Mouse (Mus musculus) liver, embryonic 12.5 days (tissue): Measurements from ENCODE around the gene Tst. TPM values are rescaled to one million over a fixed set of nuclear protein-coding genes. Genes with fewer than 3 reads are reported as not detected.

ENCODE experiments used
- ATAC-seq: fragments of 200-750 bp; cut with Nextera tagmentation; 2 replicates; pipeline ENCODE4 v1.8.0; 2017; ENCODE audit warnings: moderate number of reproducible peaks, mild to moderate bottlenecking, moderate library complexity
- H3K27ac ChIP-seq: fragments of 300-500 bp; sonication (generic); 2 replicates; pipeline ENCODE4 v1.5.1; 2016; ENCODE audit warnings: mild to moderate bottlenecking
- H3K27me3 ChIP-seq: fragments of 300-500 bp; sonication (generic); replicated peaks from 2 replicates; pipeline ENCODE4 v1.6.1; 2016; ENCODE audit warnings: mild to moderate bottlenecking, moderate library complexity
- H3K36me3 ChIP-seq: fragments of 300-500 bp; sonication (generic); 2 replicates; pipeline ENCODE4 v1.6.1; 2016; ENCODE audit warnings: mild to moderate bottlenecking, moderate library complexity
- H3K4me1 ChIP-seq: fragments of 300-500 bp; sonication (generic); 2 replicates; pipeline ENCODE4 v1.6.1; 2016
- H3K4me2 ChIP-seq: fragments of 300-500 bp; sonication (generic); 2 replicates; pipeline ENCODE4 v1.6.1; 2016; ENCODE audit warnings: mild to moderate bottlenecking, moderate library complexity
- H3K4me3 ChIP-seq: fragments of 300-500 bp; sonication (generic); 2 replicates; pipeline ENCODE4 v1.5.1; 2016; ENCODE audit warnings: mild to moderate bottlenecking, moderate library complexity
- H3K9ac ChIP-seq: fragments of 300-500 bp; sonication (generic); 2 replicates; pipeline ENCODE4 v1.6.1; 2016; ENCODE audit warnings: mild to moderate bottlenecking, moderate library complexity
- H3K9me3 ChIP-seq: fragments of 300-500 bp; sonication (generic); replicated peaks from 2 replicates; pipeline ENCODE4 v1.6.1; 2016; ENCODE audit warnings: mild to moderate bottlenecking, moderate library complexity
- WGBS: fragments of 180-500 bp; shearing (Covaris S2); methylation state at CpG from one replicate; pipeline ENCODE4 v1.1.7; 2016; ENCODE audit not compliant: insufficient replicate concordance; 5-methylcytosine and 5-hydroxymethylcytosine counted together
- polyA plus RNA-seq: library from polyadenylated mRNA; unstranded; fragments of >200 nt; fragmentation: Nextera tagmentation; extraction: Ambion mirVana; gene quantifications from 2 replicates; pipeline ENCODE4 v1.2.1, GENCODE M21; 2016

Gene Tst
- polyA plus RNA-seq, 1 experiment from 2014 or later, result 92.8 TPM

DNA sequence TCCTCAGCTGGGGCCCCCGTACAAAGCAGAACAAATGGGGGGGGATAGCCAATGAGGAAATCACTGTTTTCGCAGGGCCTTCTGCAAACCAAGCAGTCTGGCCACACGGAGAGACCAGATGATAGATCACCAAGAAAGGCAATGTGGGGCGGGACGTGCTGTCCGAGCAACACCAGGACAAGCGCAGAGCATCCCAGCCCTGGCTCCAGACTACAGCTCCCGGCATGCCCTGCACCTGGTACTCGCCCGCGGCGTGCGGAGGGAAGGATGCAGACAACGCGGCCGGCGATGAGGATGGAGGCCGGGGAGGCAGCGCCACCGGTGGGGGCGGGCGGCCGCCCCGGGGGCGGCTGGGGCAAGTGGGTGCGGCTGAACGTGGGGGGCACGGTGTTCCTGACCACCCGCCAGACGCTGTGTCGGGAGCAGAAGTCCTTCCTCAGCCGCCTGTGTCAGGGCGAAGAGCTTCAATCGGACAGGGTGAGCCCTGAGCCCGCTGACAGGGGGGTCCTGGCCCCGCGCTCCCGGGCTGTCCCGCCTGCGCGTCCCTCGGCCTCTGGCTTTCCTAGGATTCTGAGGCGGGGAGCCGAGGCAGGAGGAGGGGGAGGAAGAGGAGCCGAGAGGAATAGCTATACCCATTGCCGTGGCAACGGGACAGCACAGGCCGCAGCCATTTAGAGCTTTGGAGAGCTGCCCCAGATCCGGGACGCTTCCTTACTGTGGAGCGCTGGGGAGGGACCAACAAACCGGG is 22.9 kb upstream of the Tst start, which contains the start of gene Kctd17:
Kctd17 (plus strand) TSS at position 174 of the 748 bp plus-strand sequence.
- Histone ChIP-seq H3K36me3 (peaks cover 5% of the 10 kb centered on the region; the same call in 1 of the 2 replicates), H3K4me1 (peaks cover 8% of the 10 kb centered on the region), H3K27me3 (peaks cover 80% of the 10 kb centered on the region), H3K4me2 (peak within 1 kb of the TSS; percentile 60), H3K9me3 (no peaks in the 10 kb centered on the region), H3K9ac (no peak within 1 kb of the TSS), H3K4me3 (peak within 1 kb of the TSS; percentile 54), H3K27ac (no peak within 1 kb of the TSS)
- WGBS, result 4% methylated on average over 51 of the region's 52 CpGs
- ATAC-seq, result peak; percentile 29

DNA sequence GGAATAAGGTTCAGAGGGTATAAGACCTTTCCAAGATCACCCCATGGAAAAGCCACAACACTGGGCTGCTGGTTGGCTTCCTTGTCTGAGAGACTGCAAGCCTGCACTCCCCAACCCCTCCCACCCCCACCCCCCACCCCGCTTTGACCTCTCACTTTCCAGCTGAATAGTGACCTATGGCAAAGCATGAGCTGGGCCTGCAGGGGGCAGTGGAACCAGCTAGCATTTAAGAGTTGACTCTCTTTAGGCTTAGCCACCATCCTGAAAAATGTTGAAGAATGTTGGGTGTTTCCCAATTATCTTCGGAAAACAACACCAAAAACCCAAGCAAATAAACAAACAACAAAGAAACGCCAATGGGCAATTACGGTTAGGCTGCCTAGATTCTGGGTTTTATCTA is 19.5 kb upstream of the Tst start:
- no peak overlapping the region for H3K4me2 ChIP-seq
- H3K9ac ChIP-seq, result no peak overlapping the region
- peaks cover 14% of the 10 kb centered on the region for H3K4me1 ChIP-seq
- no peaks in the 10 kb centered on the region for H3K9me3 ChIP-seq
- 52% methylated on average over 4 of the region's 4 CpGs for WGBS
- no peaks in the 10 kb centered on the region for H3K36me3 ChIP-seq
- H3K27ac ChIP-seq, result no peak overlapping the region
- no peak for ATAC-seq
- no peak overlapping the region for H3K4me3 ChIP-seq
- H3K27me3 ChIP-seq, result peaks cover 97% of the 10 kb centered on the region

- 12% methylated on average over 11 of the region's 11 CpGs for WGBS
- Histone ChIP-seq H3K4me2 (no peak overlapping the region), H3K4me3 (no peak overlapping the region), H3K27me3 (peaks cover 96% of the 10 kb centered on the region), H3K9me3 (no peaks in the 10 kb centered on the region), H3K9ac (no peak overlapping the region), H3K36me3 (no peaks in the 10 kb centered on the region), H3K27ac (no peak overlapping the region), H3K4me1 (peaks cover 14% of the 10 kb centered on the region)
- ATAC-seq, result 0 out of 2 replicates have a peak, but pooled peaks have one; percentile 8
These were observed 18.8 kb upstream of the Tst start for GRCm38 (mm10) chr15:78424507-78424906.

GRCm38 (mm10) chr15:78422046-78422956 is 16.6 kb upstream of the Tst start:
- ATAC-seq, result peak; percentile 70
- Histone ChIP-seq H3K27ac (no peak overlapping the region), H3K9me3 (no peaks in the 10 kb centered on the region), H3K4me1 (peaks cover 22% of the 10 kb centered on the region), H3K36me3 (no peaks in the 10 kb centered on the region), H3K4me3 (no peak overlapping the region), H3K9ac (peak overlapping the region; percentile 19; the same call in 1 of the 2 replicates), H3K4me2 (peak overlapping the region; percentile 44), H3K27me3 (peaks cover 86% of the 10 kb centered on the region)
- 19% methylated on average over 16 of the region's 16 CpGs for WGBS

DNA sequence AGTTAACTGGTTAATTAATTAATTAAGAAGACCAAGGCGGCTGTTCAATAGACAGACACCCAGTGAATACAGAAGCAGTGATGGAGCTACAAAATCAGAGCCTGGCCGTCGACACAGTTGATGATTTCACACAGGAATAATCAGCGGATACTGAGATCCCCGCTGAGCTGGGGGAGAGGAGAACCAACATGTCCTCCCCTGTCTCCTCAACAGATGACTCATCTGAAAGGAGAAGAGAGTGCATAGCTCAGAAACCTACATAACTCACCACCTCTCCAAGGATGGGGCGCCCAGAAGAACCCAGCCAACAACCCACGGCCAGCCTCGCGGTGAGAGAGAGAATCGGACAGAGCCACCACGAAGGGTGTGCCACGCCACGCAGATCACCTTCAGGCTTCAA is 14.7 kb upstream of the Tst start:
- 58% methylated on average over 13 of the region's 13 CpGs for WGBS
- Histone ChIP-seq H3K4me2 (no peak overlapping the region), H3K27me3 (peaks cover 66% of the 10 kb centered on the region), H3K9ac (no peak overlapping the region), H3K4me3 (no peak overlapping the region), H3K27ac (no peak overlapping the region), H3K4me1 (peaks cover 40% of the 10 kb centered on the region), H3K36me3 (0 out of 2 replicates have a peak, but pooled peaks cover 3% of the 10 kb centered on the region), H3K9me3 (no peaks in the 10 kb centered on the region)
- no peak for ATAC-seq

- ATAC-seq, result no peak
- no peak overlapping the region for H3K9ac ChIP-seq
- H3K27me3 ChIP-seq, result peaks cover 38% of the 10 kb centered on the region
- H3K4me1 ChIP-seq, result peaks cover 66% of the 10 kb centered on the region
- H3K4me3 ChIP-seq, result no peak overlapping the region
- peaks cover 28% of the 10 kb centered on the region for H3K36me3 ChIP-seq
- peak overlapping the region; percentile 43 for H3K27ac ChIP-seq
- H3K9me3 ChIP-seq, result no peaks in the 10 kb centered on the region
- WGBS, result 55% methylated on average over 4 of the region's 4 CpGs
- H3K4me2 ChIP-seq, result no peak overlapping the region
These were observed 11.2 kb upstream of the Tst start for GRCm38 (mm10) chr15:78416937-78417336.

GRCm38 (mm10) chr15:78414157-78414556 is 8.4 kb upstream of the Tst start:
- 89% methylated on average over 8 of the region's 8 CpGs for WGBS
- no peak overlapping the region for H3K4me3 ChIP-seq
- H3K4me2 ChIP-seq, result peak overlapping the region; percentile 65
- H3K36me3 ChIP-seq, result peaks cover 47% of the 10 kb centered on the region
- H3K4me1 ChIP-seq, result peaks cover 89% of the 10 kb centered on the region
- H3K27ac ChIP-seq, result peak overlapping the region; percentile 97
- no peaks in the 10 kb centered on the region for H3K9me3 ChIP-seq
- H3K27me3 ChIP-seq, result peaks cover 39% of the 10 kb centered on the region
- no peak for ATAC-seq
- H3K9ac ChIP-seq, result peak overlapping the region; percentile 72

GRCm38 (mm10) chr15:78413719-78414117 is 8.0 kb upstream of the Tst start:
- Histone ChIP-seq H3K9ac (peak overlapping the region; percentile 72), H3K36me3 (peaks cover 47% of the 10 kb centered on the region), H3K4me1 (peaks cover 93% of the 10 kb centered on the region), H3K27ac (peak overlapping the region; percentile 97), H3K27me3 (peaks cover 39% of the 10 kb centered on the region), H3K9me3 (no peaks in the 10 kb centered on the region), H3K4me2 (peak overlapping the region; percentile 65), H3K4me3 (peak overlapping the region; percentile 20; the same call in 1 of the 2 replicates)
- WGBS, result 26% methylated on average over 1 of the region's 1 CpGs
- ATAC-seq, result peak; percentile 40

DNA sequence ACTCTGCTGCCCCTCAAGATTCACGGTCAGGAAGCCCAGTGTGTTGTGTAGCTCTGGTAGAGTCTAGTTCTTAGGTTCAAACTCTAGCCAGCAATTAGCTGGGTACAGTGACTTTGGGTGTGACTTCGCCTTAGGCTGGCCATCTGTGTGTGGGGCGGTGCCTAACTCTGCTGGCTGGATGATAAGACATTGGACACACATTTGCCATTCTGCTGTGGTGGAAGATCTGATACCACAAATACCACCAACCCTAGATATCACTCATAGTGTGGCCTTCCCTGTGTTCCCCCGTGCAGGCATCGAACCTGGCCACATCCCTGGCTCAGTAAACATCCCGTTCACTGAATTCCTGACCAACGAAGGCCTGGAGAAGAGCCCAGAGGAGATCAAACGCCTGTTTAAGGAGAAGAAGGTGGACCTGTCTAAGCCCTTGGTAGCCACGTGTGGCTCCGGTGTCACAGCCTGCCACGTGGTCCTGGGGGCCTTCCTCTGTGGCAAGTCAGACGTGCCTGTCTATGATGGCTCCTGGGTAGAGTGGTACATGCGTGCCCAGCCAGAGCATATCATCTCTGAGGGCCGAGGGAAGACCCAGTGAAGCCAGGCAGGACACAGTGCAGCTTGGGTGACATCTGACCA is 7.5 kb upstream of the Tst start:
- 24% methylated on average over 14 of the region's 14 CpGs for WGBS
- Histone ChIP-seq H3K27me3 (peaks cover 40% of the 10 kb centered on the region), H3K4me2 (peak overlapping the region; percentile 65), H3K9ac (peak overlapping the region; percentile 72), H3K36me3 (peaks cover 47% of the 10 kb centered on the region), H3K4me1 (peaks cover 95% of the 10 kb centered on the region), H3K27ac (peak overlapping the region; percentile 97), H3K4me3 (peak overlapping the region; percentile 20; the same call in 1 of the 2 replicates), H3K9me3 (no peaks in the 10 kb centered on the region)
- ATAC-seq, result peak; percentile 94

DNA sequence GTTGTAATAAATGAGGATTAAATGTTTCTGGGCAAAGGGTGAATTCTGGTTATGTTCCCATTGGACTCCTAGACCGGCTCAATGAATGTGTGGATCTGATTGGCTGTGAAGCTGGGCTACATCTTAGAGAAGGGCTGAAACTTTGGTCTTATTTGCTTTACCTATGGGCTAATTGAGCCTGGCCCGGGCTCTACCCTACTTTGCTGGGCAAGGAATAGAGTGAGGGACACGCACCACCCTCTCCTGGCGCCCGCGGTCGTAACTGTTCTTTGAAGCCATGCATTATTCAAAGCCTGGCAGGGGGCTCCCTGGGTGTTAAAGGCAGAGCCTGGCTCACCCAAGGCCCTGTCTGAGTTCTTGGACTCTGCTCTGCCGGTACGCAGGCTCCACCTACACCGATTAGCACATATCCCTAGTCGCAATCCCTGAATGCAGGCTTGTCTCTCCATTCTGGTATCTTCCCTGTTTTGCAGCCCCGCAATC is 3.9 kb upstream of the Tst start:
- no peak for ATAC-seq

GRCm38 (mm10) chr15:78406293-78406934 is 707 bp upstream of the Tst start, which contains the start of gene Mpst:
Mpst (plus strand) TSS chr15:78406416.
- H3K27ac ChIP-seq, result peak within 1 kb of the TSS; percentile 99
- peaks cover 88% of the 10 kb centered on the region for H3K4me1 ChIP-seq
- H3K36me3 ChIP-seq, result peaks cover 14% of the 10 kb centered on the region
- H3K9me3 ChIP-seq, result no peaks in the 10 kb centered on the region
- peak within 1 kb of the TSS; percentile 85 for H3K4me3 ChIP-seq
- H3K4me2 ChIP-seq, result peak within 1 kb of the TSS; percentile 93
- peak within 1 kb of the TSS; percentile 96 for H3K9ac ChIP-seq
- WGBS, result 1% methylated on average over 40 of the region's 40 CpGs
- peak; percentile 89 for ATAC-seq
- H3K27me3 ChIP-seq, result peaks cover 33% of the 10 kb centered on the region

More for the DNA sequence above, 3.9 kb upstream of the Tst start:
- WGBS, result 32% methylated on average over 12 of the region's 12 CpGs
- peak overlapping the region; percentile 97 for H3K27ac ChIP-seq
- H3K36me3 ChIP-seq, result peaks cover 37% of the 10 kb centered on the region
- H3K4me3 ChIP-seq, result peak overlapping the region; percentile 38
- H3K4me1 ChIP-seq, result peaks cover 88% of the 10 kb centered on the region
- peak overlapping the region; percentile 52 for H3K9ac ChIP-seq
- H3K27me3 ChIP-seq, result peaks cover 42% of the 10 kb centered on the region
- H3K4me2 ChIP-seq, result peak overlapping the region; percentile 93
- H3K9me3 ChIP-seq, result no peaks in the 10 kb centered on the region
